Mouse (Mus musculus) gastrocnemius, postnatal 36 days (tissue): ENCODE measurements around the gene Tmem218. TPM values are rescaled to one million over a fixed set of nuclear protein-coding genes. Genes with fewer than 3 reads are reported as not detected.

ENCODE experiments used
- total RNA-seq, 2 experiments: library from RNA; stranded (reverse); gene quantifications; 2 replicates each; pipeline ENCODE4 v1.2.3; 2021

Gene Tmem218
- total RNA-seq, 2 experiments from 2014 or later, result 2.0 to 2.5 TPM

Other genes with a start within 250 kb of the Tmem218 start
- gene Pknox2, start 60.8 kb upstream of the Tmem218 start, total RNA-seq, result 10 to 100 TPM; 31.1 to 43.3 TPM
- gene Slc37a2, start 47.5 kb downstream of the Tmem218 start, total RNA-seq, result under 1 TPM; 0.64 to 0.79 TPM
- gene Ccdc15, start 140.2 kb downstream of the Tmem218 start, total RNA-seq, result 1 to 10 TPM; 1.1 to 1.5 TPM
- under 1 TPM; 0.08 to 0.52 TPM for gene Hepacam, start 159.1 kb downstream of the Tmem218 start, total RNA-seq
- 1 to 10 TPM; 8.2 to 8.6 TPM for gene Robo4, start 193.7 kb downstream of the Tmem218 start, total RNA-seq
- gene Robo3, start 225.0 kb downstream of the Tmem218 start, total RNA-seq, result not detected